ENCODE assay signal across 19 mouse cellular contexts in the genomic region with DNA sequence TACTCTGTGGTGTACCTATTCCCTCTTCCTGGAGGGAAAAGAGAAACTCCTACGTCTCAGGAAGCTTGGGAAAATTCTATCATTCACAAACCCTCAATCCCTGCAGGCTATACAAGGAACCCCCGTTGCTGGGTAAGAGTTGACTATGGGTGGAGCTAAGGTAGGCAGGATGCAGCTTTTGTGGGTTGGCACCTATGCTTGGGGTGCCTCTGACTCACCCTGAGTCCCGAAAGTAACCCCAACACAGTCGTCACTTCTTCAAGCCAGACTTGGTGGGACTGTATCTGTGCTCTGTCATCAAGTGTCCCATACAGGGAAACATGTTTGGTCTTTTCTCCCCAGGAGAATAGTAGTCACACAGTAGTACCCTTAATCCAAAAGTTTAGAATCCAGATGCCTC.
A peak's percentile ranks its signal among the peaks of the same experiment; 100 is the strongest.
DNase-seq lines count a peak whose midpoint lies in the region; ATAC-seq and TF ChIP-seq lines count a peak whose summit lies in the region.
"Had no signal": no experiment of that assay in that cellular context is flagged by ENCODE, and none has a peak within 500 bp of the region (broad histone marks: within the 10 kb centered on the region; RNA-seq: fewer than 3 reads in every experiment).

No protein-coding gene starts in this region.

- no peaks in the 10 kb centered on the region for H3K36me3 ChIP-seq in hindbrain, embryonic 14.5 days (replicated peaks; ENCODE audit: control insufficient read depth, insufficient read depth)
- H3K36me3 ChIP-seq: forebrain, embryonic 15.5 days; heart, embryonic 10.5 days; hindbrain, embryonic 13.5 days had no signal

- H3K9ac ChIP-seq in hindbrain, embryonic 14.5 days, result no peak overlapping the region
- H3K9ac ChIP-seq: embryonic facial prominence, embryonic 12.5 days; forebrain, embryonic 15.5 days; heart, embryonic 15.5 days; hindbrain, embryonic 13.5 days had no signal

- no peak for ATAC-seq in CD4-positive, CD25-positive, alpha-beta regulatory T cell, adult 4 months
- no peak for ATAC-seq in hindbrain, embryonic 14.5 days (ENCODE audit: low FRiP score)

- H3K9me3 ChIP-seq in hindbrain, embryonic 14.5 days (ENCODE audit: control insufficient read depth, low read length), result no peaks in the 10 kb centered on the region
- H3K9me3 ChIP-seq: embryonic facial prominence, embryonic 12.5 days; forebrain, embryonic 15.5 days; heart, embryonic 10.5 days; heart, embryonic 15.5 days; hindbrain, embryonic 13.5 days had no signal

- WGBS in cerebellum, adult 2 months, result 75% methylated on average over 4 of the region's 4 CpGs
- WGBS in hindbrain, embryonic 14.5 days, result 83% methylated on average over 4 of the region's 4 CpGs

- no peaks in the 10 kb centered on the region for H3K27me3 ChIP-seq in cerebellum, adult 2 months (ENCODE audit: control insufficient read depth, insufficient read depth, low read length)
- H3K27me3 ChIP-seq in hindbrain, embryonic 14.5 days (ENCODE audit: control insufficient read depth, insufficient read depth, low read length), result no peaks in the 10 kb centered on the region
- H3K27me3 ChIP-seq: embryonic facial prominence, embryonic 12.5 days; forebrain, embryonic 15.5 days; heart, embryonic 15.5 days; hindbrain, embryonic 13.5 days had no signal

- H3K4me2 ChIP-seq in hindbrain, embryonic 14.5 days (replicated peaks), result no peak overlapping the region
- H3K4me2 ChIP-seq: embryonic facial prominence, embryonic 12.5 days; forebrain, embryonic 15.5 days; heart, embryonic 15.5 days; hindbrain, embryonic 13.5 days had no signal

- no peaks in the 10 kb centered on the region for H3K4me1 ChIP-seq in cerebellum, adult 2 months (ENCODE audit: control insufficient read depth, insufficient read depth, low read length)
- H3K4me1 ChIP-seq in hindbrain, embryonic 14.5 days (replicated peaks; ENCODE audit: control insufficient read depth, insufficient read depth, low read length), result no peaks in the 10 kb centered on the region
- H3K4me1 ChIP-seq: embryonic facial prominence, embryonic 12.5 days; heart, embryonic 10.5 days; heart, embryonic 15.5 days had no signal

- no peak overlapping the region for H3K27ac ChIP-seq in cerebellum, adult 2 months (ENCODE audit: insufficient read depth, low read length)
- H3K27ac ChIP-seq in hindbrain, embryonic 14.5 days, result no peak overlapping the region
- H3K27ac ChIP-seq: embryonic facial prominence, embryonic 12.5 days; forebrain, embryonic 15.5 days; heart, embryonic 10.5 days; heart, embryonic 15.5 days; hindbrain, embryonic 13.5 days had no signal

- H3K4me3 ChIP-seq in cerebellum, adult 2 months (replicated peaks; ENCODE audit: insufficient read depth, low read depth, low read length), result no peak overlapping the region
- H3K4me3 ChIP-seq in hindbrain, embryonic 14.5 days (replicated peaks; ENCODE audit: low read length), result no peak overlapping the region
- H3K4me3 ChIP-seq: embryonic facial prominence, embryonic 12.5 days; forebrain, embryonic 15.5 days; heart, embryonic 10.5 days; heart, embryonic 15.5 days; hindbrain, embryonic 13.5 days had no signal

- no peak for TF ChIP-seq POLR2A in cerebellum, adult 2 months (IDR thresholded peaks at IDR 0.05; ENCODE audit: borderline replicate concordance, insufficient read depth, low read length)

- TF ChIP-seq CTCF in cerebellum, adult 2 months (IDR thresholded peaks at IDR 0.05; ENCODE audit: borderline replicate concordance, insufficient read depth, low read depth, low read length), result no peak

- DNase-seq in CD4-positive, CD25-positive, alpha-beta regulatory T cell, adult 2 months (ENCODE audit: low read depth, low spot score), result peak; percentile 6
- peak; percentile 1 for DNase-seq in retina, embryonic 14.5 days (ENCODE audit: low spot score)
- DNase-seq in retina, postnatal 1 day, result no peak
- DNase-seq in T-cell, adult 2 months (ENCODE audit: low spot score), result peak; percentile 4
- DNase-seq in cerebellum, adult 2 months, result no peak
- no peak for DNase-seq in hindbrain, embryonic 14.5 days (ENCODE audit: low spot score)
- DNase-seq: adrenal gland, postnatal 10 days; cerebellum, adult 11 months; cerebellum, adult 9-10 months; cerebellum, postnatal 25 days; gastrocnemius, postnatal 36 days; heart, adult 11 months; heart, postnatal 14 days had no signal

Comparison
In these comparisons a context has a peak if more than half of its experiments do, and no peak if none do; other contexts are left out.
1. DNase-seq: peak in CD4-positive, CD25-positive, alpha-beta regulatory T cell, adult 2 months (single experiment), retina, embryonic 14.5 days (single experiment) and T-cell, adult 2 months (single experiment); none in retina, postnatal 1 day (single experiment), cerebellum, adult 2 months (0 of 2) and hindbrain, embryonic 14.5 days (single experiment).